Mouse (Mus musculus): Measurements from ENCODE around the gene Adcy2.

- no peak for TF ChIP-seq CTCF (IDR thresholded peaks at IDR 0.05; ENCODE audit: low read depth)
- no peak for TF ChIP-seq EP300 (IDR thresholded peaks at IDR 0.05; ENCODE audit: low read depth)
Observed at GRCm38 (mm10) chr13:68826461-68826860, 172.9 kb downstream of the Adcy2 start.

Measured in liver, postnatal 0 days (tissue).